Mouse (Mus musculus): Measurements from ENCODE around the gene Cerk. TPM values are rescaled to one million over a fixed set of nuclear protein-coding genes. Genes with fewer than 3 reads are reported as not detected.
"Not testable (repeated sequence)": the region's sequence is repeated elsewhere in the genome, so short reads cannot be mapped to it uniquely, and the experiment has no call there.

Cerk gene
- total RNA-seq, 1 experiment from 2014 or later: 114 TPM

DNA sequence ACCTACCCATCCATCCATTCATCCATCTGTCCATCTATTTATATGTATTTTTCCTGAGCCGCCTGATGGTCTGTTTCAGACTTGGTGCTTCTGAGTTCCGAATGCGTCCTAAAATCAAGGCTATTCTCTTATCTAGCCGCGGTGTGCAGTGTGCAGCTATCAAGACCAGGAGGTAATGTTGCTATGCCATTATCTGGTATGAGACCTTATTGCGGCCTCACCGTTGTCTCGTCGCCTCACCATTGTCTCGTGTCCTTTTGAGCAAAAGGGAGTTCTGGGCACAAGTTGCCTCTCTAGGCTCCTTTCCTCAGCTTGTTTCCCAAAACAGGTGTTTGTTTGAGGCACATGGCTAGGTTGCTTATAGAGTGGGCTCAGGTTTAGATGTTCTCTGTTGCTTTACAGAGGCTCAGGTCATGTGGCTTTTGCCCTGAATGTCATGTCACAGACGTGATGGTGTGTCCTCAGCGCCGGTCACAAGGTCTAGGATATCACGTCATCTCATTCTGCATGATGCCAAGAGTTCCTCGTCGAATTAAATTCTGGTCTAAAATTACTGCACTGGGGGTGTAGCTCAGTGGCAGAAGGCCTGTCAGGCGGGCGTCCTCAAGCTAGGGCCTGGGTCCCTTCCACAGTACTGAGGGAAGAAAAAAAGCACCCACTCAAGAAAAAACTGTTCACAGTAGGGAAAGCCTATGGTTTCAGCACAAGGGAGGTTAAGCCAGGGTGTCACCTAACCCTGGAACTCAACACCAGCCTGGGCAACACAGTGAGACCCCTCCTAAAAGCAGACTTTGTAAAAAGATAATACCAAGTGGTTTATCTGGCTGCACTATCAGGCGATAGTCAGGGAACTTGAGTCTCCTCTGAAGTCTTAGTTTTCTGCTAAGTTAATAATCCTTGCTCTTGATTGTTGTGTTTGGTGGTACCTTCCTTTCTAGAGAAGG is 81.3 kb downstream of the Cerk start:
- ATAC-seq (ENCODE audit: extremely low read depth, insufficient number of reproducible peaks, low FRiP score, poor library complexity, severe bottlenecking): no peak

DNA sequence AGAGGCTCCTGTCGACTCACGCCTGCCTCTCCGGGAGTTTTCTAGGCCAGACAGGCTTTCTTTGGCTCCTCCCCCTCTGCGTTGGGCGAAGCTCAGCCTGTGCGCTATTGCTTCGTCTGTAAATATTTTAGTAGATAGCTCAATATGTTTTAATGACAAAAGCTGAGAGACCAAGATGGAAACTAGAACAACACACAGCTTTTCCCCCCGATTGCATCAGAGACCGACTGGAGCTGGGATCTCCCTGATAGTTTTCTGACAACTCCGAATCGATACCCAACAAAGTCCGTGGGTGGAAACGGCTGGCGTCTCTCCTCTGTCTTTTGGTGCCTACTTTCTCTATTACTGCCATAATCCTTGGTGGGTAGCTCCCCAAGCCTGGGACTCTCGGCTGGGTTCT is 83.6 kb downstream of the Cerk start:
- no peak for ATAC-seq (ENCODE audit: extremely low read depth, insufficient number of reproducible peaks, low FRiP score, poor library complexity, severe bottlenecking)

DNA sequence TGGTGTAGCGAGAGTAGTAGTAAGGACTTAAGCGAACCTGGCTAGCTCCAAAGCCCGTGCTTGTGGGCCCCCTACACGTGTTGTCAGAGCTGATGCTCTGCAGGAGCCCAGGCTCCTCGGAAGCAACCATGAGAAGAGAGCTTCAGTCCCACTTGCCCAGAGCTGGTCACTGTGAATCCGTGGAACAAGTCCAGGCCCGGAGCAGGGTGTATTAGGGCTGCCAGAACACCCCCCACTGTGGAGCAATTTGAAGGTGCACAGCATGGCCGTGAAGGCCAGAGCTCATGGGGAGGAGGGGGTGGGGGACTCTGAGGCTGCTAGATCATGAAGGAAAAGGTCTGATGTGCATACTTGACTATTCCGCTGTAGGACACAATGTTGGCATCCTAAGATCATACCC is 84.4 kb downstream of the Cerk start:
- ATAC-seq (ENCODE audit: extremely low read depth, insufficient number of reproducible peaks, low FRiP score, poor library complexity, severe bottlenecking): no peak

DNA sequence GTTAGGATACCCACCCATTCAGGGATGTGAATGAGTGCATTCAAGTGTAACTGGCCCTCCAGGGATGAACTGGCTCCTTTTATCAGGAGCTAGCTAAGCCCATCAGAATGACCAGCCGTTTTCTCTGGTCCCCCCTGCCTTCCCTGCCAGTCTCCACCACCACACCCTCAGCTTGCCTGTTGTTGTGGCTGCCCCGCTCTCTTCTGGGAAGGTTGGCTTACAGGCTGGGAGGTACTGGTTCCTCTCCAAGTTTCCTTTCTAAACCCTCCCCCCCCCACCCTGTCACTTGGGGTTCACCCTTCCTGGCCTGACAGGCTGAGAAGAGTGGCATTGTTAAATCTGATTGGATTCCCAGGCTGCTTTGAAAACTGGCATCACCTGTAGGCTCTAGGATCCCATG is 88.1 kb downstream of the Cerk start:
- no peak for ATAC-seq (ENCODE audit: extremely low read depth, insufficient number of reproducible peaks, low FRiP score, poor library complexity, severe bottlenecking)

DNA sequence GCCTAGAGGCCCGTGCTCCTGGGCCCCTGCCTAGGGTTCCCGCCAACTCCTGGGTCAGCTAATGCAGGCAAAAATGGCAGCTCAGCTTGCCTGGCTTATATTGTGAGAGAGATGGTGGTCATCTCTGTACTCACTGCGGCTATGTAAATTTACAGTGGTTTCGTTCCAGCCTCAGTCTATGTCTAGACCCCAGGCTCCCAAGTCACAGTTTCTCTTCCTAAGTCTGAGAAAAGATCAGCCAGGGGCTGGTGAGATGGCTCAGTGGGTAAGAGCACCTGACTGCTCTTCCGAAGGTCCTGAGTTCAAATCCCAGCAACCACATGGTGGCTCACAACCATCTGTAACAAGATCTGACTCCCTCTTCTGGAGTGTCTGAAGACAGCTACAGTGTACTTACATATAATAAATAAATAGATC is 89.3 kb downstream of the Cerk start:
- not testable (repeated sequence) for ATAC-seq (ENCODE audit: extremely low read depth, insufficient number of reproducible peaks, low FRiP score, poor library complexity, severe bottlenecking)

DNA sequence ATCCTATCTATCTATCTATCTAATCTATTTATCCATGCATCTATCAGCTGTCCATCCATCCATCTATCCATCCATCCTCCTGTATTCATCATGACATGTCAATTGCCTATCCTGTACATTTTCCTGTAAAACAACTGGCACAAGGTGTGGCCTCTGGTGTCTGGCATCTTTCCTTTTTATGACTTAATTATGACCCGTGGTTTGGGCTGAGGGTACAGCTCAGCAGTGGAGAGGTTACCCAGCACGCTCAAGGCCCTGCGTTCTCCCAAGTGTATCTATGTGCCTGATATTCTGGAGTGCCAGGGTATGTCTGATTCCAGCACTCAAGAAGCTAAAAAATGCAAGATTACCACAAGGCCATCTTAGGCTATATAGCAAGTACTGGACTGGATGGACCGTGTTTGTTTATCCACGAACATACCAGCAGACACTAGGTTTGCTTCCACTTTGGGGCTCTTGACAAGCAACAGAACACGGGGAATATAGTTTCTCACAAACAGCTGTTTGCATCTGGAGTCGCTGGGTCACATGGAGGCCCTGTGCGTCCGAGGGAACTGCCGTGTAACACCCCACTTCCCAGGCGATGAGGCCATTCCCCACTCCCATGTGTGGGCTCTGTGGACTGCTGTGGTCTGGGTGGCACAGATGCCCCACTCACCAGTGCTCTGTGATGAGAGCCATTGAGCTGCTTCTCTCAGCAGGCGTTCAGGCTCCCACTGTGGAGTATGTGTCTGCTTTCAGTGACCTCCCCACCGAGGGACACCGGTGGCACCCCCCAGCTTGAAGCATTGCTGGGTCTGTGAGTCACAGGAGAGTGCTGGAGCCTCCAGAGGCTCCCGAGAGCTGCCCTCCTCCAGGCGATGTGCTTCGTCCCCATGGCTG is 90.0 kb downstream of the Cerk start:
- no peak for ATAC-seq (ENCODE audit: extremely low read depth, insufficient number of reproducible peaks, low FRiP score, poor library complexity, severe bottlenecking)

DNA sequence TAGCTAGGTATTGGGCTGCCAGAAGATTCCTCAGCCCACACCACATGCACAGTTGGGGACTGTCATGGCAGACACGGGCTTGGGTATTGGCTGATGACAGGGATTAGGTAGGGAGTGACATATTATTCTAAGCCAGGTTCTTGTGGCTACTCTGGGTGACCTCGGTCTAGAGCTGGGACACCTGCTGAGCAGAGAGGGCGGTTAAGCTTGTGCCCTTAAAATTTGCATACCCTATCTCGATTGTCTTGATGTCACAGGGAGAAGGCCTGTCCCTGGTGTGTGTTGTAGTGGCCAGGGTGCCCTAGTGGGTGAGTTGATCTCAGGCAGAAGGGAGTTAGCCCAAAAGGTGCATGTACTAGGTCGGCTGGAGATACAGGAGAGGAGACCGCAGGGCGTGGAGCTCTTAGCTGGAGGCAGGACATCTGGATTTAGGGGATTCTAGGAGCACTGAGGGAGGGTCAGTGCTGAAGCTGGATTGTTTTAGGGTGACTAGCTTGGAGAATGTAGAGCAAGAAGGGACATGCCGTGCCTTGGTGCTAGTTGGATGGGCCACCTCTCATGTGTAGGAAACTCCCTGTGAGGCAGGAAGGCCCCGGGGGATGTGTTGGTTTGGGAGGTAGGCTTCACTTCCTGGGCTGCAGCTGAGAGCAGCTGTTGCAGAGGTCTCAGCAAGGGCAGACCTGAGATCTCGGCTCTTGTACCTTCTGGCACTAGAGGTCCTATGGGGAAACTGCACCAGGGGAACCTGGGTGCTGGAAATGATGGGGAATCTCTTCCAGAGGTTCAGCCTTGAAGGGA is 91.4 kb downstream of the Cerk start:
- peak; percentile 57 for ATAC-seq (ENCODE audit: extremely low read depth, insufficient number of reproducible peaks, low FRiP score, poor library complexity, severe bottlenecking)

DNA sequence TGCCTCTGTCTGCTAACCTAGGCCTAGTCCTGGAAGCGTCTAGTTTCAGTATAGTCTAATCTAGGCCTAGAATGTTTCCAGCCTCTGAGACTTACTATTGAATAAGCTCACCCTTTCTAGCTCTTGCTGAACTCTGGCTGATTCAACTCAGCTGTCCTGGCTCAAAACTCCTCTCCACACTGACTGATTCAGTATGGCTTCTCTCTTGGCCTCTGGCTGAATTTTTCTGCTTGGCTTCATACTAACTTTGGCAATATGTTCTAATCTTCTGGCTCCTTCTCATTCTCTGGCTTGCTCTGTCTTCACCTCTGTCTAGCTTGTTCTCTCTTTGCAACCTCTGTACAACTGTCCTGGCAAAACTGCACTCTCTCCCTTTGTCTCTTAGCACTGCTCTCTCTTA is 92.7 kb downstream of the Cerk start:
- no peak for ATAC-seq (ENCODE audit: extremely low read depth, insufficient number of reproducible peaks, low FRiP score, poor library complexity, severe bottlenecking)

DNA sequence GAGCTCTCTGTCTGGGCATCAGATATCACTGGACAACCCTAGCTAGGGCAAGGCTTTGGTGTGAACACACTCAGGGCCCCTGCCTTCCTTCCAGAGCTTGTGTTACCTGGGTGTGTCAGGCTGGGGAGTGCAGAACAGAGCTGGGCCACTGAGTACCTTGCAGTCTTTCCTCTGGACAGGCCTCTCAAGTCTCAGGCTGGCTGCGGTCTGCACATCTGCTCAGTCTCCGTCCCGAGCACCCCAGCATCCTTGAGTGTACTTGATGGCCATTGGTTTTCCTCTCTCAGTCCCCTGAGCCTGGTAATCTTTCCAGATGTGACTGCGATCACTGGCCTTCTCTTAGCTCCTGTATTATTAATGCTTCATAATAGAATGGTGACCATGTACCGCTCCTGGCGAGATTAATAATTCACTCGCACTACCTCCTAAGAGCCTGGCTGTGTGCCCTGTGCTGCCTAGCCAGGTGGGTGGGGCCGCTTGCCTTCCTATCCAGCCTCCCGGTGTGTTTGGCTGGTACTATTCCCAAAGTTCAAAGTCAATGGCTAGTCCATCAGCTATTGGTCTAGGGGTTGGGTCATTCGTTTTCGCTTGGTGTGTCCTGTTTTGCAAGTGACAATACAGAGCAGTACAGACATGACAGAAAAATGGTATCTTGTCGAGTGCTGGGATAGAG is 93.8 kb downstream of the Cerk start:
- no peak for ATAC-seq (ENCODE audit: extremely low read depth, insufficient number of reproducible peaks, low FRiP score, poor library complexity, severe bottlenecking)

DNA sequence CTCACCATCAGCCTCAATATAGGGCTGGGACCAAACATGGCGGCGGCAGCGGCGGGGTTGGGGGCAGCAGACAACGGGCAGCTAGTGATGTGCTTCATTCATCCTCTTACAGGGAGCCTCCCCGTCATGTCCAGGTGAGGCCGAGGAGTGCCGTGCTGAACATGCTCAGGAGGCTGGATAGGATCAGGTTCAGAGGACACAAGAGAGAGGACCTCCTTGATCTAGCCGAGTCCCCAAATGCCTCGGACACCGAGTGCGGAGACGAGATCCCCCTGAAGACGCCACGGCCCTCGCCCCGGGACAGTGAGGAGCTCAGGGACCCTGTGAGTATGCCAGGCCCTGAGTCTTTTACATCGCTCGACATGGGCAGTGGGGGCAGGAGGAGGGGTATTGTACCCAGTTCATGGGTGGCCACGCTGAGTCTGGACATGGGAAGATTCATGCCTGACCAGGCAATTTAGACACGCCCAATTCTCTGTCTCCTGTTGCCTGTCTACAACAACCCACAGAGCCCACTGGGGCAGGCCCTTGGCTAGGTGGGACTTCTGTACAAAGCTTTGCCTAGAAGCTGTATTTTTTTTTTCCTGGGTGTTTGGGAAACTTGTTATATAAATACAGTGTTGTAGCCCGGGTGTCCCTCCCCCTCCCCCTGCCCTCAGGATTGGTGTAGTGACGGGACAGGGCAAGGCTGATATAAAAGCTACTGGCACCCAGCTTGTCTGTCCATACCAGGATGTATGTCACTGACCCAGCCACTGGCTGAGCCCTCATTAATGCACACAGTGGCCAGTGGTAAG is 94.5 kb downstream of the Cerk start:
- ATAC-seq (ENCODE audit: extremely low read depth, insufficient number of reproducible peaks, low FRiP score, poor library complexity, severe bottlenecking): no peak

DNA sequence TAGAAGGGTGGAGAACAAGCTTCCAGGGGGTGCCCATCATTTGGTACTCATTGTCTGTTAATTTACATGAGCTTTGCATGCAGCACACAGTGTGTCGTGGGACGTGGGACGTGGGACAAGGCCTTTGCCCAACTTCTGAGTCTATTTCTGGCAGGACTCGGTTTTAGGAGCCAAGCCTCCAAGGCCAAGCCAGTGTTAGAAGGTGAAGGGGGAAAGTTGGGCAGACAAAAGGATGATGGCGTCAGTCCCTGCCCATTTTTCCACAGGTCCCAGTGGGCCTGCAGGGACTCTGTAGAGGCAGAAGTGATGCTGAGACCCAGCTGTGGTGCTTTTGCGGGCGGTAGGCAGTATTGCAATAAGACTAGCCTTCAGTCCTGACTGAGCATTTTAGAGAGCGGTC is 95.4 kb downstream of the Cerk start:
- ATAC-seq (ENCODE audit: extremely low read depth, insufficient number of reproducible peaks, low FRiP score, poor library complexity, severe bottlenecking): no peak

DNA sequence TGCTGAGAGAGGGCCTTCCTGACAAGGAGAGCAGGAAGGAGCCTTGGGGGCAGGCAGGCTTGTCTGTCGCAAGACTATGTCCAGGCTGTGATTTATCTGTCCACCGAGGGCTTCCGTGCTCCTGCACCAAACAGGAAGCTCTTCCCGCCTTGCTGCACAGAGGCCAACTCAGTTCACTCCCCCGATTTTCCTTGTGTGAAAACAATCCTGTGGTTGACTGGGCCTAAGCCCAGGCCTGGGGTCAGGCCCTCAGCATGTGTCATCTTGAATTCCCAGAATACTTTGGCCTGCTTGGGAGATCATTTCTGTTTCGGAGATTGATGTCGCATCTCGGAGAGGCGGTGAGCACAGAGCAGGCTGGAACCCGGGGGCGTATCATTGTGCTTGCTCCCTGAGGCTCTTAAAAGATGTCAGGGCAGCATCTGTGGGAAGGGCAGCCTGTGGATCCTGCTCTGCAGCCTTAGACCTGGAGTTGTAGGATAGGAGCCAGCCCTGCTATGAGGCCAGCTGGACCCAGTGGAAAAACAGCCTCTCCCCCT is 95.9 kb downstream of the Cerk start:
- no peak for ATAC-seq (ENCODE audit: extremely low read depth, insufficient number of reproducible peaks, low FRiP score, poor library complexity, severe bottlenecking)

Other genes with a start within 250 kb of the Cerk start
- 1.4 and 3.1 TPM in 2 replicates for gene Celsr1, start 152.4 kb downstream of the Cerk start, total RNA-seq (2017)
- gene Gramd4, start 128.4 kb downstream of the Cerk start, total RNA-seq (2017): 47.0 and 55.5 TPM in 2 replicates
- 23.2 and 38.2 TPM in 2 replicates for gene Tbc1d22a, start 28.3 kb upstream of the Cerk start, total RNA-seq (2017)